Mouse (Mus musculus) heart, embryonic 16.5 days (tissue): ENCODE measurements around the gene Uqcrh. TPM values are rescaled to one million over a fixed set of nuclear protein-coding genes. Genes with fewer than 3 reads are reported as not detected.
A peak's percentile ranks its signal among the peaks of the same experiment; 100 is the strongest.

Experiments used
- ATAC-seq: fragments of 200-750 bp; cut with Nextera tagmentation; replicated peaks from 2 replicates; pipeline ENCODE4 v1.8.0; 2017; ENCODE audit warnings: moderate number of reproducible peaks; ENCODE audit not compliant: insufficient read depth, low FRiP score; ENCODE audit errors: extremely low read depth
- H3K27ac ChIP-seq: fragments of 300-500 bp; sonication (generic); 2 replicates; pipeline ENCODE4 v1.5.1; 2014; ENCODE audit warnings: mild to moderate bottlenecking, low read length, control low read depth, moderate library complexity
- H3K27me3 ChIP-seq: fragments of 300-500 bp; sonication (generic); 2 replicates; pipeline ENCODE4 v1.6.1; 2014; ENCODE audit warnings: low read length, mixed read lengths; ENCODE audit not compliant: control insufficient read depth, insufficient read depth
- H3K36me3 ChIP-seq: fragments of 300-500 bp; sonication (generic); 2 replicates; pipeline ENCODE4 v1.6.1; 2014; ENCODE audit not compliant: control insufficient read depth, insufficient read depth
- H3K4me1 ChIP-seq: fragments of 300-500 bp; sonication (generic); 2 replicates; pipeline ENCODE4 v1.6.1; 2014; ENCODE audit warnings: low read length, mixed read lengths; ENCODE audit not compliant: control insufficient read depth, insufficient read depth
- H3K4me2 ChIP-seq: fragments of 300-500 bp; sonication (generic); 2 replicates; pipeline ENCODE4 v1.6.1; 2014; ENCODE audit warnings: low read depth, mild to moderate bottlenecking, control low read depth, low read length
- H3K4me3 ChIP-seq: fragments of 300-500 bp; sonication (generic); 2 replicates; pipeline ENCODE4 v1.5.1; 2014; ENCODE audit warnings: mild to moderate bottlenecking, control low read depth, low read length
- H3K9ac ChIP-seq: fragments of 300-500 bp; sonication (generic); 2 replicates; pipeline ENCODE4 v1.6.1; 2014; ENCODE audit warnings: low read length, control low read depth
- H3K9me3 ChIP-seq: fragments of 300-500 bp; sonication (generic); replicated peaks from 2 replicates; pipeline ENCODE4 v1.6.1; 2016; ENCODE audit warnings: low read length; ENCODE audit not compliant: control insufficient read depth
- WGBS: fragments of 180-500 bp; shearing (Covaris S2); extraction: QIAGEN DNeasy Blood & Tissue Kit; methylation state at CpG from one replicate; pipeline ENCODE4 v1.1.7; 2014; 5-methylcytosine and 5-hydroxymethylcytosine counted together
- polyA plus RNA-seq: library from polyadenylated mRNA; unstranded; fragments of >200 nt; fragmentation: Nextera tagmentation; extraction: Ambion mirVana; gene quantifications from 2 replicates; pipeline ENCODE4 v1.2.1, GENCODE M21; 2015

Uqcrh gene
- polyA plus RNA-seq, 1 experiment from 2014 or later = 1,258 TPM

DNA sequence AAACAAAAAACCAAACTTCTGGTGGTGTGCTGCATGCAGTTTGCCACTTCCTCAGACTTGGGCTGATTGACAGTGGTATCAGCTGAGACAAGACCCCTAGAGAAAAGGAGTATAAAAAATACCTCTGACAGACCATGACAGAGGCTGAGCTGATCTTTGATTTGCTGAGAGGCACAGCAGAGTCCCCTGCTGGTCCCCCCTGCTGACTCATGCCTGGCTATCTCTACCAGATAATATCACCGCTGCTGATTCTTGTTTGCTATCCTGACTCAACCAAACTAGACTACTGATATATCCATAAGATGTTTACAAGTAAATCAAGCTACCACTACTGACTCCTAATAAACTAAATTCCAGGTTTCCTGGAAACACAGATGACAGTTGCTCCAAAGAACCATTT, 11.0 kb downstream of the Uqcrh start:
- WGBS = 23% methylated on average over 1 of the region's 1 CpGs
- Histone ChIP-seq H3K9ac (no peak overlapping the region), H3K4me3 (no peak overlapping the region), H3K27me3 (no peaks in the 10 kb centered on the region), H3K9me3 (no peaks in the 10 kb centered on the region), H3K36me3 (peaks cover 27% of the 10 kb centered on the region), H3K4me2 (no peak overlapping the region), H3K4me1 (no peaks in the 10 kb centered on the region), H3K27ac (no peak overlapping the region)
- no peak for ATAC-seq

DNA sequence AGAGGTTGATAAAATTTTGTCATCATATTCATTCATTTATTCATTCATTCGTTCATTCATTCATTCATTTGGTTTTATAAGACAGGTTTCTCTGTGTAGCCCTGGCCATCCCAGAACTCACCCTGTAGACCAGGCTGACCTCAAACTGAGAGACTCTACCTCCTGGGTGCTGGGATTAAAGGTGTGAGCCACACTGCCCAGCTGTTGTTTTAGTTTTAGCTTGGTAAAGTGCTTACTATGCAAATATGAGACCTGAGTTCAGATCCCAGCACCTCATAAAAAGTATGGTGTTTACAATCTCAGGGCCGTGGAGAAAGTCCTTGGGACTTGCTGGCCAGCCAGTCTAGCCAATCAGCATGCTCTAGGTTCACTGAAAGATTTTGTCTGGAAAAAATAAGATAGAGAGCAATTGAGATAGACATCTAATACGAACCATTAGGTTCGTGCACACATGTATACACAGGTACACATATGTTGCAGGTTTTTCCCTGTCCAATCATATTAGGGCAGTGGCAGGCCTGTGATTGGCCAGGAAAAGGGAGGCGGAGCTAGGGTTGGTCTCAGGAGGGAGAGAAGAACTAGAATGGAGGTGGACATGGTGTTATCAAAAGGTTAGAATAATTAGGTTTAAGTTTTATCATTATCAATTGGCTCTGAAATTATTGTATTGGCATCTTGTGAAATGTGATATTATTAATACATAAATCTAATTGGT, 15.7 kb downstream of the Uqcrh start:
- Histone ChIP-seq H3K9me3 (no peaks in the 10 kb centered on the region), H3K4me2 (no peak overlapping the region), H3K4me3 (no peak overlapping the region), H3K27ac (no peak overlapping the region), H3K27me3 (no peaks in the 10 kb centered on the region), H3K4me1 (peaks cover 2% of the 10 kb centered on the region), H3K9ac (no peak overlapping the region), H3K36me3 (no peaks in the 10 kb centered on the region)
- ATAC-seq = no peak
- 74% methylated on average over 5 of the region's 5 CpGs for WGBS

DNA sequence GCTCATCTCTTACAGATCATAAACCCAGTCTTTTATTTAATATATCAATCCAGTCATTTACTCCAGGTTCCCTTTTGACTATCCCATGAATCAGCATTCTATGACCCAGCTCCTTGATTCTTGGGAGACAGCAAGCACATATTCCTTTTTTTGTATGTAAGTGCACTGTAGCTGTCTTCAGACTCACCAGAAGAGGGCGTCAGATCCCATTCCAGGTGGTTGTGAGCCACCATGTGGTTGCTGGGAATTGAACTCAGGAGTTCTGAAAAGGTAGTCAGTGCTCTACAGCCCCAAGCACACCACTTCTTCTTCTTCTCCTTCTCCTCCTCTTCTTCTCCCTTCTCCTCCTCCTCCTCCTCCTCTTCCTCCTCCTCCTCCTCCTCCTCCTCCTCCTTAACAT, 17.3 kb downstream of the Uqcrh start:
- no peak overlapping the region for H3K27ac ChIP-seq
- WGBS = 10% methylated on average over 1 of the region's 1 CpGs
- H3K36me3 ChIP-seq = no peaks in the 10 kb centered on the region
- no peaks in the 10 kb centered on the region for H3K27me3 ChIP-seq
- H3K9me3 ChIP-seq = no peaks in the 10 kb centered on the region
- H3K4me1 ChIP-seq = peaks cover 8% of the 10 kb centered on the region
- no peak overlapping the region for H3K4me3 ChIP-seq
- no peak overlapping the region for H3K4me2 ChIP-seq
- no peak overlapping the region for H3K9ac ChIP-seq
- ATAC-seq = no peak

DNA sequence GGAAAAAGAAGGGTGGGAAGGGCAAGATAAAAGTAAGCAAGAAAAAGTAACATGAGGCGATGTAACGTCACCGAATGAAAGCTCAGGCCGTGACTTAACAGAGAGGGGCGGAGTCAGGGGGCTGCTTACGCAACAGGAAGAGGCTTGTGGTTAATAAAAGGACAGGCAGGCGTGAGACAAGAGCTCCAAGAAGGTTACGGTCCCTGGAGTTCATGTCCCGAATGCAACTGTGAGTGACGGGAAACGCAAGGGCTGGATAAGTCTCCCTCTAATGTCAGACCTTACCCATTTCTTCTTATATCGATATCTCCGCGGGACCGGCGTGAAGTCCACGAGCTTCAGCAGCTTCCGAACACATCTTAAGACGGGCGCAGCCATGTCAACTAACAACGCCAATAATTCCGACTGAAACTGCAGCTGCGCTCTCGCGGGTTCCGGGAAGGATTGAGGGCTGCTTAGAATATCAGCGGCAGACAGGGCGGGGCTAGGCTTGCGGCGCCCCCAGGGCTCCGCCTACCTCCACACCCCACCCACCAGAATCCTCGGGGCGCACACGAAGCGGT, 21.4 kb downstream of the Uqcrh start, which contains the start of gene Nsun4:
Nsun4 (minus strand) TSS at position 478 of the 563 bp plus-strand sequence.
- whole genome bisulfite sequencing = under 1% methylated on average over 35 of the region's 35 CpGs
- Histone ChIP-seq H3K27ac (peak within 1 kb of the TSS; percentile 97), H3K36me3 (no peaks in the 10 kb centered on the region), H3K4me2 (peak within 1 kb of the TSS; percentile 97), H3K4me1 (peaks cover 11% of the 10 kb centered on the region), H3K9me3 (no peaks in the 10 kb centered on the region), H3K9ac (peak within 1 kb of the TSS; percentile 81), H3K27me3 (no peaks in the 10 kb centered on the region), H3K4me3 (peak within 1 kb of the TSS; percentile 72)
- ATAC-seq = peak; percentile 92

DNA sequence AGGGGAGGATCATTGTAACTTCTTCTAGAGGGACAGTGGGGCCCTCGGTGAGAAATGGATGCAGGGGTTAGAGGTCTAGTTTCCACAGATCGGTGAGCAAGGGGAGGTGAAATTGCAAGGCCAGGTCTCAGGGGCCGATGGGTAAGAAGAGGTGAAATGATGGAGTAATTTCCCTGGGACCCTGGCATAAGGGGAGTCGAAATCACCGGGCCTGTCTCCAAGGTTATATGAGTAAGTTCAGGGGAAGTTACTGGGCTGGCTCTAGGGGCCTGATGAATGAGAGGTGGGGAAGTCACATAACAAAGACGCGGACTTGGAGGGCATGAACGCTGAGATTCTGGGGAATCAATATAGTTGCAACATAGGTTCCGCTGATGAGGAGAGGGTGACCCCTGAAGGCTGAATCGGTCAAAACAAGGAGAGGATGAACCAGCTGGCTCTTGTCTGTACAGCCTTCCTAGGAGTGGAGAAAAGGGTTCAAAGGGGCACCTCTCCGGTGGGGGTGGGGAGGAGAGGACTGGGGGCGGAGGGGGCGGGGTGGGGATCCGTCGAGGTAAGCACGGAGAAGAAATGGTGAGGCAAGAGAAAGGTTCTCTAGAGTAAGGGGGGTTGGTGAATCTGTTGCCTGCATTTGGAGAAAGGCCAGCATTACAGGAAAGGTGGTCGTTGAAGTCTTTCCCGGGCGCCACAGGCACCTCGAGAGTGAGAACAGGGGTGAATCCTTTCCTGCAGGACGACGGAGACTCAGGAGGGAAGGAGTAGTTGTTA, 22.2 kb downstream of the Uqcrh start:
- 0 out of 2 replicates have a peak, but pooled peaks have one; percentile 33 for ATAC-seq
- no peaks in the 10 kb centered on the region for H3K9me3 ChIP-seq
- WGBS = 9% methylated on average over 22 of the region's 22 CpGs
- peaks cover 12% of the 10 kb centered on the region for H3K4me1 ChIP-seq
- H3K9ac ChIP-seq = peak overlapping the region; percentile 81
- H3K4me2 ChIP-seq = peak overlapping the region; percentile 97
- no peaks in the 10 kb centered on the region for H3K36me3 ChIP-seq
- peak overlapping the region; percentile 97 for H3K27ac ChIP-seq
- peak overlapping the region; percentile 72 for H3K4me3 ChIP-seq
- H3K27me3 ChIP-seq = no peaks in the 10 kb centered on the region

DNA sequence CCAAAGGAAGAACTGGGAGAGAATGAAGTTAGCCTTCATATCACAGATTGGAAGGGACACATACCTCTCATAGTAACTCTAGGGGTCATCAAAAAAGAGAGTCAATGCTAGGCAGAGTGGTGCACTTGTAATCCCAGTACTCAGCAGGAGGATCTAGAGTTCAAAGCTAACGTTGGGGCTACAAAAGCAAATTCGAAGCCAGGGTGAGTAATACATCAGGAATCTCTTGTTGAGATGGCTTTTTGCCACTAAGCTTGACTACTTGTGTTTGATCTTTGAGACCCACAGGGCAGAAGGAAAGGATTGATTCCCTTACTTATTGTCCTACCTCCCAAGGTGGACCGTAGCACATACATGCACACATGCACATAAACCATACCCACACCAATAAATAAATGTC, 25.7 kb downstream of the Uqcrh start:
- Histone ChIP-seq H3K9ac (no peak overlapping the region), H3K27ac (no peak overlapping the region), H3K4me2 (no peak overlapping the region), H3K4me1 (peaks cover 10% of the 10 kb centered on the region), H3K27me3 (no peaks in the 10 kb centered on the region), H3K4me3 (no peak overlapping the region), H3K36me3 (peaks cover 4% of the 10 kb centered on the region; the same call in 1 of the 2 replicates), H3K9me3 (no peaks in the 10 kb centered on the region)
- 74% methylated on average over 3 of the region's 3 CpGs for whole genome bisulfite sequencing
- ATAC-seq = no peak

DNA sequence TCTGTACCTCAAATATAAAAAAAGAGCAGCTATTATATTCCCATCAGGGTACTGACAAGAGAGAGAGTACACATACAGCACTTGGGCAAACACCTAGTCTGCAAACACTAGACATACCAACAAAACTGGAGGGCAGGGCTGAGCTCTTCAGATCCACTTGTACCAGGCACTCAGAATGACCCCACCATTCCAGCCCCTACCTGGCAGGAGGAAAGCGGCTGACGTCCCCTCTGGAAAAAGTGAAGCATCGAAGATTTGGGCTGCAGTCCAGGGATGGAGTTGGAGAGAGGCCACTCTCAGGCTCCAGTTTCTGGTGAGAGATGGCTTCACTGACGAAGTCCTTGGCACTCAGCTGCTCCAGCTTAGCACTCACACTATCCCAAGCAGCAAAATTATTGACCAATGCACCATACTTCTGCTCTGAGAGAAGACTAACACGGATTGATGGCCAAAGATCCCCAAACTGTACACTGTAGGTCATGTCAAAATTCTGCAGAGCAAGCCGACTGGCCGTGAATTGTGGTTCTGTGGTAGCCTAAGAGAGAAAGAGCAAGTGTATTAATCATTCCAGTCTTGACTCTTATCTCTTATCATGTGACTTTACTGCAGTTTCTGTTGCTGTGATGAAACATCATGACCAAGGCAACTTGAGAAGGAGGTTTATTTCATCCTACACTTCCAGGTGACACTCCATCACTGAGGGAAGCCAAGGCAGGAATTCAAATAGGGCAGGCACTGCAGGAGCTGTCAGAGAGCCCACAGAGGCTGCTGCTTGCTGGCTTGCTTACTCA, 26.5 kb downstream of the Uqcrh start:
- H3K4me1 ChIP-seq = peaks cover 6% of the 10 kb centered on the region; the same call in 1 of the 2 replicates
- no peak for ATAC-seq
- WGBS = 60% methylated on average over 7 of the region's 7 CpGs
- peaks cover 4% of the 10 kb centered on the region; the same call in 1 of the 2 replicates for H3K36me3 ChIP-seq
- no peak overlapping the region for H3K4me2 ChIP-seq
- H3K27ac ChIP-seq = no peak overlapping the region
- no peaks in the 10 kb centered on the region for H3K27me3 ChIP-seq
- H3K9me3 ChIP-seq = no peaks in the 10 kb centered on the region
- no peak overlapping the region for H3K4me3 ChIP-seq
- no peak overlapping the region for H3K9ac ChIP-seq

DNA sequence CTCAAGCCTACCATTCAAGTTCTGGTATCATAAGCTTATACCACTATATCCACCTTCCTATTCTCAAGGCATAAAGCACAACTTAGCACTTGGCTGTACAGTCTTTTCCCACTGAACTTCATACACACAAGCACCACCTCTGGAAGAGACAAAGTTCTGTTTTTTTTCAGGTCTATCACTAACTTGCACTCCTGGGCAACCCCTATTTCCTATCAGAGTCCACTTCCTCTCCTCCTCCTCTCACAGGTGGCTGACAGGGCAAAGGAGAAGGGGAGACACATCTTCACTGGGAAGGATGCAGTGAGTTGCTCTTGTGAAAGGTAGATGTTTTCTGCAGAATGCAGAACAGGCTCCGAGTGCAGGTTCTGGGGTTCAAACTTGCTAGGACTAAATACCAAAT, 27.2 kb downstream of the Uqcrh start:
- H3K9ac ChIP-seq = no peak overlapping the region
- H3K27me3 ChIP-seq = no peaks in the 10 kb centered on the region
- H3K27ac ChIP-seq = no peak overlapping the region
- no peak overlapping the region for H3K4me2 ChIP-seq
- no peaks in the 10 kb centered on the region for H3K9me3 ChIP-seq
- H3K4me1 ChIP-seq = peaks cover 5% of the 10 kb centered on the region; the same call in 1 of the 2 replicates
- no peak for ATAC-seq
- no peak overlapping the region for H3K4me3 ChIP-seq
- peaks cover 4% of the 10 kb centered on the region; the same call in 1 of the 2 replicates for H3K36me3 ChIP-seq
- 86% methylated on average over 1 of the region's 1 CpGs for WGBS
